Mouse (Mus musculus) frontal cortex, postnatal 10 days (tissue): ENCODE measurements around the gene Morn1.
A peak's percentile ranks its signal among the peaks of the same experiment; 100 is the strongest.

Experiments
- DNase-seq, 2 experiments: peaks; one replicate each; pipeline ENCODE4 v3.0.0; 2022; ENCODE audit warnings: low spot score in 2 of 2, mixed read lengths in 1 of 2

Gene Morn1

GRCm38 (mm10) chr4:155086108-155087024 lies at the start of gene Morn1, which contains the start of gene Rer1:
Gene Morn1, plus strand, starts transcription at chr4:155086577.
Gene Rer1, minus strand, starts transcription at chr4:155086382.
- DNase-seq, result peak; percentile 99 to 100

- DNase-seq, result no peak
Measured at GRCm38 (mm10) chr4:155040197-155040596, 46.2 kb upstream of the Morn1 start.

- DNase-seq, result no peak
Measured at GRCm38 (mm10) chr4:155040696-155041095, 45.7 kb upstream of the Morn1 start.

GRCm38 (mm10) chr4:155042606-155043288 lies 43.6 kb upstream of the Morn1 start:
- DNase-seq, result peak in 1 of 2 experiments; percentile 47

GRCm38 (mm10) chr4:155043289-155043625 lies 43.1 kb upstream of the Morn1 start:
- no peak for DNase-seq

- DNase-seq, result no peak
Measured at GRCm38 (mm10) chr4:155046636-155047035, 39.7 kb upstream of the Morn1 start.

GRCm38 (mm10) chr4:155050116-155050515 lies 36.3 kb upstream of the Morn1 start:
- DNase-seq, result no peak

- no peak for DNase-seq
Measured at GRCm38 (mm10) chr4:155056724-155057123, 29.7 kb upstream of the Morn1 start, which contains the start of gene Plch2. Gene Plch2, minus strand, starts transcription at chr4:155056784.

GRCm38 (mm10) chr4:155058325-155058724 lies 28.1 kb upstream of the Morn1 start:
- no peak for DNase-seq

GRCm38 (mm10) chr4:155063895-155064294 lies 22.5 kb upstream of the Morn1 start:
- no peak for DNase-seq

- DNase-seq, result no peak
Measured at GRCm38 (mm10) chr4:155064474-155064873, 21.9 kb upstream of the Morn1 start.

- peak; percentile 79 to 88 for DNase-seq
Measured at GRCm38 (mm10) chr4:155065970-155066833, 20.2 kb upstream of the Morn1 start.

- DNase-seq, result peak; percentile 93 to 96
Measured at GRCm38 (mm10) chr4:155066834-155067522, 19.4 kb upstream of the Morn1 start, which contains the start of gene Pex10. Gene Pex10, plus strand, starts transcription at chr4:155067016.

- no peak for DNase-seq
Measured at GRCm38 (mm10) chr4:155068357-155068972, 17.9 kb upstream of the Morn1 start.

GRCm38 (mm10) chr4:155069191-155069590 lies 17.2 kb upstream of the Morn1 start:
- peak in 1 of 2 experiments; percentile 39 for DNase-seq

- DNase-seq, result no peak
Measured at GRCm38 (mm10) chr4:155070199-155070598, 16.2 kb upstream of the Morn1 start.

- DNase-seq, result no peak
Measured at GRCm38 (mm10) chr4:155070921-155071320, 15.5 kb upstream of the Morn1 start.

- DNase-seq, result no peak
Measured at GRCm38 (mm10) chr4:155074418-155074817, 12.0 kb upstream of the Morn1 start.

- DNase-seq, result no peak
Measured at GRCm38 (mm10) chr4:155075137-155075536, 11.2 kb upstream of the Morn1 start.

GRCm38 (mm10) chr4:155075813-155076212 lies 10.6 kb upstream of the Morn1 start:
- DNase-seq, result no peak

- no peak for DNase-seq
Measured at GRCm38 (mm10) chr4:155076677-155077076, 9.7 kb upstream of the Morn1 start.
